Mouse (Mus musculus): ENCODE measurements around the gene Creg1. TPM values are rescaled to one million over a fixed set of nuclear protein-coding genes. Genes with fewer than 3 reads are reported as not detected.
"Not testable (repeated sequence)": the region's sequence is repeated elsewhere in the genome, so short reads cannot be mapped to it uniquely, and the experiment has no call there.

Gene Creg1
- polyA plus RNA-seq, 1 experiment from 2014 or later, result 28.9 TPM

- not testable (repeated sequence) for H3K4me3 ChIP-seq (ENCODE audit: low read depth, low read length); DNase-seq (ENCODE audit: low spot score); H3K9ac ChIP-seq (ENCODE audit: low read length); H3K9me3 ChIP-seq (ENCODE audit: control insufficient read depth, low read length); H3K4me1 ChIP-seq (replicated peaks; ENCODE audit: control insufficient read depth, insufficient read depth, low read length); H3K36me3 ChIP-seq (ENCODE audit: control insufficient read depth, insufficient read depth, low read length); H3K4me2 ChIP-seq (ENCODE audit: low read depth, low read length, severe bottlenecking); H3K27me3 ChIP-seq (ENCODE audit: control insufficient read depth, insufficient read depth, low read length); ATAC-seq (replicated peaks; ENCODE audit: low FRiP score); H3K27ac ChIP-seq (ENCODE audit: low read depth, low read length)
- 79% methylated on average over 2 of the region's 2 CpGs for WGBS
Observed at GRCm38 (mm10) chr1:165762498-165762897, 1.0 kb upstream of the Creg1 start.

GRCm38 (mm10) chr1:165762914-165763634, 472 bp upstream of the Creg1 start:
- no peak for DNase-seq (ENCODE audit: low spot score)
- Histone ChIP-seq H3K4me3 (ENCODE audit: low read depth, low read length) (peak overlapping the region; percentile 61; the same call in 1 of the 2 replicates), H3K27ac (ENCODE audit: low read depth, low read length) (no peak overlapping the region)

GRCm38 (mm10) chr1:165764571-165764970, 1.0 kb downstream of the Creg1 start:
- Histone ChIP-seq H3K27ac (ENCODE audit: low read depth, low read length) (no peak overlapping the region), H3K4me1 (replicated peaks; ENCODE audit: control insufficient read depth, insufficient read depth, low read length) (peaks cover 8% of the 10 kb centered on the region; the same call in 1 of the 2 replicates), H3K27me3 (ENCODE audit: control insufficient read depth, insufficient read depth, low read length) (peaks cover 8% of the 10 kb centered on the region; the same call in 1 of the 2 replicates), H3K4me3 (ENCODE audit: low read depth, low read length) (peak overlapping the region; percentile 61), H3K9me3 (ENCODE audit: control insufficient read depth, low read length) (no peaks in the 10 kb centered on the region), H3K4me2 (ENCODE audit: low read depth, low read length, severe bottlenecking) (peak overlapping the region; percentile 73; the same call in 1 of the 2 replicates), H3K36me3 (ENCODE audit: control insufficient read depth, insufficient read depth, low read length) (no peaks in the 10 kb centered on the region), H3K9ac (ENCODE audit: low read length) (no peak overlapping the region)
- no peak for DNase-seq (ENCODE audit: low spot score)
- WGBS, result 56% methylated on average over 9 of the region's 9 CpGs
- no peak for ATAC-seq (replicated peaks; ENCODE audit: low FRiP score)

More at GRCm38 (mm10) chr1:165762914-165763634, 472 bp upstream of the Creg1 start:
- 30% methylated on average over 14 of the region's 14 CpGs for WGBS
- Histone ChIP-seq H3K36me3 (ENCODE audit: control insufficient read depth, insufficient read depth, low read length) (no peaks in the 10 kb centered on the region), H3K9me3 (ENCODE audit: control insufficient read depth, low read length) (no peaks in the 10 kb centered on the region), H3K27me3 (ENCODE audit: control insufficient read depth, insufficient read depth, low read length) (peaks cover 8% of the 10 kb centered on the region; the same call in 1 of the 2 replicates), H3K9ac (ENCODE audit: low read length) (no peak overlapping the region), H3K4me2 (ENCODE audit: low read depth, low read length, severe bottlenecking) (peak overlapping the region; percentile 73; the same call in 1 of the 2 replicates), H3K4me1 (replicated peaks; ENCODE audit: control insufficient read depth, insufficient read depth, low read length) (peaks cover 8% of the 10 kb centered on the region; the same call in 1 of the 2 replicates)
- peak; percentile 44 for ATAC-seq (replicated peaks; ENCODE audit: low FRiP score)

- Histone ChIP-seq H3K4me3 (ENCODE audit: low read depth, low read length) (no peak overlapping the region), H3K27ac (ENCODE audit: low read depth, low read length) (no peak overlapping the region), H3K4me1 (replicated peaks; ENCODE audit: control insufficient read depth, insufficient read depth, low read length) (peaks cover 8% of the 10 kb centered on the region; the same call in 1 of the 2 replicates), H3K9ac (ENCODE audit: low read length) (no peak overlapping the region), H3K36me3 (ENCODE audit: control insufficient read depth, insufficient read depth, low read length) (no peaks in the 10 kb centered on the region), H3K27me3 (ENCODE audit: control insufficient read depth, insufficient read depth, low read length) (peaks cover 8% of the 10 kb centered on the region; the same call in 1 of the 2 replicates), H3K4me2 (ENCODE audit: low read depth, low read length, severe bottlenecking) (0 out of 2 replicates have a peak overlapping the region, but pooled peaks have one; percentile 11), H3K9me3 (ENCODE audit: control insufficient read depth, low read length) (no peaks in the 10 kb centered on the region)
- no peak for DNase-seq (ENCODE audit: low spot score)
- WGBS, result 87% methylated on average over 11 of the region's 11 CpGs
- ATAC-seq (replicated peaks; ENCODE audit: low FRiP score), result no peak
Observed at GRCm38 (mm10) chr1:165765041-165765440, 1.5 kb downstream of the Creg1 start.

- 77% methylated on average over 17 of the region's 17 CpGs for WGBS
- H3K9ac ChIP-seq (ENCODE audit: low read length), result no peak overlapping the region
- ATAC-seq (replicated peaks; ENCODE audit: low FRiP score), result no peak
- H3K27ac ChIP-seq (ENCODE audit: low read depth, low read length), result no peak overlapping the region
- H3K4me3 ChIP-seq (ENCODE audit: low read depth, low read length), result no peak overlapping the region
- H3K4me1 ChIP-seq (replicated peaks; ENCODE audit: control insufficient read depth, insufficient read depth, low read length), result peaks cover 8% of the 10 kb centered on the region; the same call in 1 of the 2 replicates
- H3K4me2 ChIP-seq (ENCODE audit: low read depth, low read length, severe bottlenecking), result 0 out of 2 replicates have a peak overlapping the region, but pooled peaks have one; percentile 11
- no peaks in the 10 kb centered on the region for H3K9me3 ChIP-seq (ENCODE audit: control insufficient read depth, low read length)
- H3K27me3 ChIP-seq (ENCODE audit: control insufficient read depth, insufficient read depth, low read length), result peaks cover 8% of the 10 kb centered on the region; the same call in 1 of the 2 replicates
- no peak for DNase-seq (ENCODE audit: low spot score)
- H3K36me3 ChIP-seq (ENCODE audit: control insufficient read depth, insufficient read depth, low read length), result no peaks in the 10 kb centered on the region
Observed at GRCm38 (mm10) chr1:165765651-165766294, 2.2 kb downstream of the Creg1 start.

GRCm38 (mm10) chr1:165766295-165766890, 2.8 kb downstream of the Creg1 start:
- no peak overlapping the region for H3K4me3 ChIP-seq (ENCODE audit: low read depth, low read length)
- H3K9ac ChIP-seq (ENCODE audit: low read length), result no peak overlapping the region
- H3K4me1 ChIP-seq (replicated peaks; ENCODE audit: control insufficient read depth, insufficient read depth, low read length), result peaks cover 8% of the 10 kb centered on the region; the same call in 1 of the 2 replicates
- ATAC-seq (replicated peaks; ENCODE audit: low FRiP score) (no peak), DNase-seq (ENCODE audit: low spot score) (no peak)
- H3K4me2 ChIP-seq (ENCODE audit: low read depth, low read length, severe bottlenecking), result no peak overlapping the region
- H3K27me3 ChIP-seq (ENCODE audit: control insufficient read depth, insufficient read depth, low read length), result peaks cover 8% of the 10 kb centered on the region; the same call in 1 of the 2 replicates
- 87% methylated on average over 7 of the region's 7 CpGs for WGBS
- no peaks in the 10 kb centered on the region for H3K36me3 ChIP-seq (ENCODE audit: control insufficient read depth, insufficient read depth, low read length)
- no peaks in the 10 kb centered on the region for H3K9me3 ChIP-seq (ENCODE audit: control insufficient read depth, low read length)
- no peak overlapping the region for H3K27ac ChIP-seq (ENCODE audit: low read depth, low read length)

GRCm38 (mm10) chr1:165768894-165769512, 5.5 kb downstream of the Creg1 start:
- Histone ChIP-seq H3K4me3 (ENCODE audit: low read depth, low read length) (no peak overlapping the region), H3K27ac (ENCODE audit: low read depth, low read length) (no peak overlapping the region), H3K36me3 (ENCODE audit: control insufficient read depth, insufficient read depth, low read length) (no peaks in the 10 kb centered on the region), H3K9ac (ENCODE audit: low read length) (no peak overlapping the region), H3K4me1 (replicated peaks; ENCODE audit: control insufficient read depth, insufficient read depth, low read length) (peaks cover 5% of the 10 kb centered on the region; the same call in 1 of the 2 replicates), H3K27me3 (ENCODE audit: control insufficient read depth, insufficient read depth, low read length) (peaks cover 8% of the 10 kb centered on the region; the same call in 1 of the 2 replicates), H3K9me3 (ENCODE audit: control insufficient read depth, low read length) (no peaks in the 10 kb centered on the region), H3K4me2 (ENCODE audit: low read depth, low read length, severe bottlenecking) (no peak overlapping the region)
- ATAC-seq (replicated peaks; ENCODE audit: low FRiP score) (no peak), DNase-seq (ENCODE audit: low spot score) (no peak)
- WGBS, result 88% methylated on average over 9 of the region's 9 CpGs

- no peak for ATAC-seq (replicated peaks; ENCODE audit: low FRiP score)
- 87% methylated on average over 10 of the region's 10 CpGs for WGBS
- Histone ChIP-seq H3K4me1 (replicated peaks; ENCODE audit: control insufficient read depth, insufficient read depth, low read length) (no peaks in the 10 kb centered on the region; the same call in 1 of the 2 replicates), H3K36me3 (ENCODE audit: control insufficient read depth, insufficient read depth, low read length) (no peaks in the 10 kb centered on the region), H3K4me3 (ENCODE audit: low read depth, low read length) (no peak overlapping the region), H3K9me3 (ENCODE audit: control insufficient read depth, low read length) (no peaks in the 10 kb centered on the region), H3K9ac (ENCODE audit: low read length) (no peak overlapping the region), H3K27ac (ENCODE audit: low read depth, low read length) (no peak overlapping the region), H3K27me3 (ENCODE audit: control insufficient read depth, insufficient read depth, low read length) (no peaks in the 10 kb centered on the region), H3K4me2 (ENCODE audit: low read depth, low read length, severe bottlenecking) (no peak overlapping the region)
- no peak for DNase-seq (ENCODE audit: low spot score)
Observed at GRCm38 (mm10) chr1:165770181-165770759, 6.7 kb downstream of the Creg1 start.
